Mouse (Mus musculus): Measurements from ENCODE around the gene Cd200r1. TPM values are rescaled to one million over a fixed set of nuclear protein-coding genes. Genes with fewer than 3 reads are reported as not detected.

Gene Cd200r1
- total RNA-seq, 2 experiments from 2014 or later: 0.28 to 0.70 TPM

Other genes with a start within 250 kb of the Cd200r1 start
- gene Boc, start 206.8 kb upstream of the Cd200r1 start, total RNA-seq (2021): 10 to 100 TPM; 14.0 to 15.9 TPM
- 1 to 10 TPM; 4.4 to 5.6 TPM for gene Nepro, start 41.4 kb upstream of the Cd200r1 start, total RNA-seq (2021)
- 10 to 100 TPM; 13.0 to 13.2 TPM for gene Gtpbp8, start 19.4 kb upstream of the Cd200r1 start, total RNA-seq (2021)
- not detected for gene Cd200r4, start 46.0 kb downstream of the Cd200r1 start, total RNA-seq (2021)
- gene Cd200r2, start 101.4 kb downstream of the Cd200r1 start, total RNA-seq (2021): not detected
- under 1 TPM; 0.26 to 0.43 TPM for gene Cd200r3, start 177.9 kb downstream of the Cd200r1 start, total RNA-seq (2021)